Mouse (Mus musculus): Measurements from ENCODE around the gene Crtap.

The Crtap gene

GRCm38 (mm10) chr9:114389905-114390748 lies at the start of gene Crtap:
TSS of gene Crtap (minus strand) at chr9:114390675.
- DNase-seq (ENCODE audit: inconsistent ontology term) = peak; percentile 82

GRCm38 (mm10) chr9:114435668-114436067 lies 45.2 kb upstream of the Crtap start:
- no peak for DNase-seq (ENCODE audit: inconsistent ontology term)

GRCm38 (mm10) chr9:114428103-114428834 lies 37.8 kb upstream of the Crtap start:
- DNase-seq (ENCODE audit: inconsistent ontology term) = no peak

GRCm38 (mm10) chr9:114427425-114427824 lies 37.0 kb upstream of the Crtap start:
- DNase-seq (ENCODE audit: inconsistent ontology term) = no peak

GRCm38 (mm10) chr9:114426201-114426600 lies 35.7 kb upstream of the Crtap start:
- DNase-seq (ENCODE audit: inconsistent ontology term) = no peak

GRCm38 (mm10) chr9:114425576-114425975 lies 35.1 kb upstream of the Crtap start:
- DNase-seq (ENCODE audit: inconsistent ontology term) = no peak

- no peak for DNase-seq (ENCODE audit: inconsistent ontology term)
These were observed 31.3 kb upstream of the Crtap start for GRCm38 (mm10) chr9:114421797-114422196.

GRCm38 (mm10) chr9:114421045-114421444 lies 30.6 kb upstream of the Crtap start:
- DNase-seq (ENCODE audit: inconsistent ontology term) = no peak

GRCm38 (mm10) chr9:114420443-114420842 lies 30.0 kb upstream of the Crtap start:
- no peak for DNase-seq (ENCODE audit: inconsistent ontology term)

- DNase-seq (ENCODE audit: inconsistent ontology term) = peak; percentile 3
These were observed 27.7 kb upstream of the Crtap start for GRCm38 (mm10) chr9:114418187-114418586.

GRCm38 (mm10) chr9:114416646-114417517 lies 26.4 kb upstream of the Crtap start:
- DNase-seq (ENCODE audit: inconsistent ontology term) = no peak

- DNase-seq (ENCODE audit: inconsistent ontology term) = peak; percentile 12
These were observed 25.2 kb upstream of the Crtap start for GRCm38 (mm10) chr9:114415701-114416100.

- DNase-seq (ENCODE audit: inconsistent ontology term) = no peak
These were observed 23.4 kb upstream of the Crtap start for GRCm38 (mm10) chr9:114413866-114414265.

GRCm38 (mm10) chr9:114412406-114412805 lies 21.9 kb upstream of the Crtap start:
- DNase-seq (ENCODE audit: inconsistent ontology term) = no peak

- DNase-seq (ENCODE audit: inconsistent ontology term) = no peak
These were observed 20.8 kb upstream of the Crtap start for GRCm38 (mm10) chr9:114411295-114411694.

- DNase-seq (ENCODE audit: inconsistent ontology term) = no peak
These were observed 19.9 kb upstream of the Crtap start for GRCm38 (mm10) chr9:114410313-114410862.

- no peak for DNase-seq (ENCODE audit: inconsistent ontology term)
These were observed 17.2 kb upstream of the Crtap start for GRCm38 (mm10) chr9:114407676-114408075.

- no peak for DNase-seq (ENCODE audit: inconsistent ontology term)
These were observed 11.2 kb upstream of the Crtap start for GRCm38 (mm10) chr9:114401685-114402080.

- DNase-seq (ENCODE audit: inconsistent ontology term) = peak; percentile 91
These were observed 10.6 kb upstream of the Crtap start, which contains the start of the genes Glb1 and Tmppe for GRCm38 (mm10) chr9:114400949-114401684. TSS of gene Glb1 (plus strand) at chr9:114401076. TSS of gene Tmppe (plus strand) at chr9:114401105.

- DNase-seq (ENCODE audit: inconsistent ontology term) = no peak
These were observed 10.1 kb upstream of the Crtap start for GRCm38 (mm10) chr9:114400588-114400948.

- DNase-seq (ENCODE audit: inconsistent ontology term) = no peak
These were observed 9.2 kb upstream of the Crtap start for GRCm38 (mm10) chr9:114399680-114400079.

Data from Muller cell, postnatal 12 days (primary cell).